Mouse (Mus musculus): ENCODE data around the gene 4930415O20Rik. TPM values are rescaled to one million over a fixed set of nuclear protein-coding genes. Genes with fewer than 3 reads are reported as not detected.
A peak's percentile ranks its signal among the peaks of the same experiment; 100 is the strongest.

The 4930415O20Rik gene
- polyA plus RNA-seq, 1 experiment from 2014 or later = not detected

DNA sequence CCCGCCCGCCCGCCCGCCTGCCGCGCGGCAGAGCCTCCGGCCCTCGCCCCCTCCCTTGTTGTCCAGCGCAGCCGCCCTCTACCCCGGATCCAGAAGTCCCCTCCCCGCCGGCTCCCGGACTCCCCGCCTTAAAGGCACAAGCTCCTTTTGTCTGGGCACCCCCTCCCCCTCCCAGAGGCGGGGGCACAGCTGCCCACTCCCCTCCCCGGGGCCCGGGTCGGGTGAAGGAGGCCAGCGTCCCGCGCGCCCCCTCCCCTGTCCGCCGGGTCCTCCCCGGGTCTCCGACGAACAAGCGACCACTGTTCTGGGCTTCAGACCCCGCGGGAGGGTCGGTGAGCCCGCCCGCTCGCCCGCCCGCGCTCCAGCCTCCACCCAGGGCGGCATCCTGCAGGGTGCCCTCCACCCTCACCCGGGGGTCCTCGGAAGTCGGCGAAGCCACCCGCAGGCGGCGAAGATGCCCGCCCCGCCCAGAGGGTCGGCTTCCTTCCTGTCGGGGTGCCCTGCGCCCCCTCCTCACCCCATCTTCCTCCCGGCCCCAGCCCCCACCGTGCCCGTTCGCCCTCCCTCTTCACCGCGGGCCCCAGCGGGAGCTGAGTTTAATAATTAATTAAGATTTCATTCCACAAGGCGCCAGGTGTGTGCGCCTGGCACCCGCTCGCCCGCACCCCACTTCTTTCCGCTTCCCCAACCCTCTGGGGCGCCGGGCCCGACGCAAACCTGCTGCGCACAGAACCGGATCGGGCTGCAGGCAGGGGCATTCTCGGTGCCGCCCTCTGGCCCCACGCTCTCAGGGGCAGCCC, 38.7 kb downstream of the 4930415O20Rik start, which contains the start of gene Adcy6:
Adcy6 (minus strand) TSS at position 746 of the 800 bp plus-strand sequence.
- peak within 1 kb of the TSS; percentile 90 for H3K9ac ChIP-seq
- 1% methylated on average over 64 of the region's 75 CpGs for WGBS
- H3K4me2 ChIP-seq = peak within 1 kb of the TSS; percentile 93
- peak within 1 kb of the TSS; percentile 98 for H3K27ac ChIP-seq
- H3K27me3 ChIP-seq = no peaks in the 10 kb centered on the region
- peak within 1 kb of the TSS; percentile 81 for H3K4me3 ChIP-seq (replicated peaks)
- H3K4me1 ChIP-seq = peaks cover 51% of the 10 kb centered on the region
- peaks cover 14% of the 10 kb centered on the region for H3K36me3 ChIP-seq
- no peaks in the 10 kb centered on the region for H3K9me3 ChIP-seq (replicated peaks)
- ATAC-seq (replicated peaks; ENCODE audit: low FRiP score) = peak; percentile 83

DNA sequence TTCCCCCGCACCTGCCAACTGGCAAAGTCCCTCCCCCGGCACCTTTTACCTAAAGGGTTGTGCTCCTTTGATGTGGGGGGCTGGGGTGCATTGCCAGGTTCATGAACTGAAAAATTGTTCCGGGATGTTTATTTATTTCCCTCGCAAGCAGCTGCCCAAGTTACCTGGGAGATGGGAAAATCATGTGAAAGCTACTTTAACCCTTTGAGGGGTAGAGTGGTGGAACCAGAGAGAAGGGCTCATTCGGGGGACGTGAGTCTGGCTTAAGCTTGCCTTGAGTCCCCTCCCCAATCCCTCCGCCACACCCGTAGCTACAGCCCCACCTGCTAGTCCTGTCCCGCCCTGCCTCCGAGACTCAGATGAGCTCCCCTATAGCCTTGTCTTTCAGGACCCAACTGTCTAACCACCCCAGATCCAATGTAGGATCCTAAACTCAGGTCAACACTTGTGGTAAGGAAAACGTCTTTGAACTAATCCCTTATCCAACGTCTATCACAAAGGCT, 39.4 kb downstream of the 4930415O20Rik start:
- WGBS = 4% methylated on average over 12 of the region's 12 CpGs
- ATAC-seq (replicated peaks; ENCODE audit: low FRiP score) = no peak

DNA sequence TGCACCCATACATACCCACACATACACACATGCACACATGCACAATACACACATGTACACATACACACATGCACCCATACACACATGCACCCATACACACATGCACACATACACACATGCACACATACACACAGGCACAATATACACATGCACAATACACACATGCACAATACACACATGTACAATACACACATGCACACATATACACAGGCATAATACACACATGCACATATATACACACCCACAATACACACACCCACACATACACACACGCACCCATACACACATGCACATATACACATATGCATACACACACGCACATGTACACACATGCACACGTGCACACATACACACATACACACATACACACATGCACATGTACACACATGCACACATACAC, 41.4 kb downstream of the 4930415O20Rik start:
- Histone ChIP-seq H3K27me3 (no peaks in the 10 kb centered on the region), H3K4me2 (no peak overlapping the region), H3K9me3 (replicated peaks) (no peaks in the 10 kb centered on the region), H3K9ac (no peak overlapping the region), H3K36me3 (no peaks in the 10 kb centered on the region), H3K4me3 (replicated peaks) (no peak overlapping the region), H3K4me1 (peaks cover 36% of the 10 kb centered on the region), H3K27ac (no peak overlapping the region)
- 96% methylated on average over 3 of the region's 3 CpGs for WGBS
- ATAC-seq (replicated peaks; ENCODE audit: low FRiP score) = no peak

More for the DNA sequence above, 39.4 kb downstream of the 4930415O20Rik start:
- H3K27ac ChIP-seq = peak overlapping the region; percentile 98
- H3K9me3 ChIP-seq (replicated peaks) = no peaks in the 10 kb centered on the region
- peak overlapping the region; percentile 93 for H3K4me2 ChIP-seq
- peaks cover 10% of the 10 kb centered on the region for H3K36me3 ChIP-seq
- H3K4me1 ChIP-seq = peaks cover 45% of the 10 kb centered on the region
- H3K9ac ChIP-seq = peak overlapping the region; percentile 90
- H3K27me3 ChIP-seq = no peaks in the 10 kb centered on the region
- H3K4me3 ChIP-seq (replicated peaks) = peak overlapping the region; percentile 81

DNA sequence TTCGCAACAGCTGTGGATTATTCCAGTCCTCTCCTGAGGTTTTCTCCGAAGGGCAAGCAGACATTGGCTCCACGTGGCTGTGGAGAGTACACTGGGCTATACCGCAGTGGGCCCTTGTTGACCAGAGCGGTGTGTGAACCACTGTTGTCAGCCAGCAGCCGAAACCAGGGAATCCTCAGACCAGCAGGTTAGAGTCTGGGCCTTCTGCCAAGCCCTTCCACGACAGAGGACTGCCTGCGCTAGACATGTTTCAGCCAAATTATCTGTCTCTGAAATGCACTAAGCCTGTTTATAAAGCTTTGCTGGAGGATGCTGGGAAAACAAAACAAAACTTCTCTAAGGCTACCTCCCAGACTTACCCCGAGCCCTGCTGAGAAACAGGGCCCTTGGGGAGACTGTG, 43.7 kb downstream of the 4930415O20Rik start:
- Histone ChIP-seq H3K36me3 (no peaks in the 10 kb centered on the region), H3K27ac (no peak overlapping the region), H3K4me3 (replicated peaks) (no peak overlapping the region), H3K4me2 (no peak overlapping the region), H3K27me3 (peaks cover 4% of the 10 kb centered on the region; the same call in 1 of the 2 replicates), H3K4me1 (peaks cover 24% of the 10 kb centered on the region), H3K9me3 (replicated peaks) (no peaks in the 10 kb centered on the region), H3K9ac (no peak overlapping the region)
- ATAC-seq (replicated peaks; ENCODE audit: low FRiP score) = no peak
- WGBS = 67% methylated on average over 9 of the region's 9 CpGs

DNA sequence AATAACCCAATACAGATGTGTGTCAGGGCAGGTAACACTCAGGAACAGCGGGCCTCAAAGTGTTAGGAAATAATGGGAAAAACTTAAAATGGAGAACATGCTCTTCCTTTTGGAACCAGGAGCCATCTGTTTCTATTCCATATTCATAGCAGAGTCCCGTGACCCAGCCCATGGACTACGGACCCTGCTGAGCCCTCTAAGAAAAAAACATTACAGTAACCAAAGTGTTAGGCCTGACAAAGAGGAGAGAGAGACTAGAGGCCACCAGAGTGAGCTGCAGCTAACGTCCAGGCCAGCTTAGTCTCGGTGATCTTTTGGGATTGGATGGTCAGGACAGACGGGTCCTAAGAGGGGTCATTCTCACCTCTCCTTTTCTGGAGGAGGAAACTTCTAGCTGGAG, 44.2 kb downstream of the 4930415O20Rik start:
- no peak for ATAC-seq (replicated peaks; ENCODE audit: low FRiP score)
- Histone ChIP-seq H3K4me2 (no peak overlapping the region), H3K9ac (no peak overlapping the region), H3K4me3 (replicated peaks) (no peak overlapping the region), H3K36me3 (no peaks in the 10 kb centered on the region), H3K27me3 (peaks cover 4% of the 10 kb centered on the region; the same call in 1 of the 2 replicates), H3K4me1 (peaks cover 22% of the 10 kb centered on the region), H3K9me3 (replicated peaks) (no peaks in the 10 kb centered on the region), H3K27ac (no peak overlapping the region)
- 55% methylated on average over 6 of the region's 6 CpGs for WGBS

DNA sequence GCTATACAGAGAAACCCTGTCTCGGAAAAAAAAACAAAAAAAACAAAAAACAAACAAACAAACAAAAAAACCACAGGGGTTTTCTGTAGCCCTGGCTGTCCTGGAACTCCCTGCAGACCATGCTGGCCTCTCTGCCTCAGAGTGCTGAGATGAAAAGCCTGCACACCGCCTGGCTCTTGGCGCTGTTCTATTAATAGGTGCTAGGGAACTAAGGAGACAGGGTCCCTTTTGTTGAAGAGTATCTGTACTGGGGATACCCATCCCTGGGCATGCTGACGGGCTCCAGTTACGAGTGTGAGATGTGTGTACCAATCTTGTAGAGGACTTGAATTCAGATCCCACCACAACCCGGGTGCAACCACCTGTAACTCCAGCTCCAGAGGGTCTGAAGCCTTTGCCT, 44.9 kb downstream of the 4930415O20Rik start:
- no peaks in the 10 kb centered on the region for H3K36me3 ChIP-seq
- no peak for ATAC-seq (replicated peaks; ENCODE audit: low FRiP score)
- WGBS = 76% methylated on average over 6 of the region's 6 CpGs
- peaks cover 4% of the 10 kb centered on the region; the same call in 1 of the 2 replicates for H3K27me3 ChIP-seq
- no peak overlapping the region for H3K4me2 ChIP-seq
- H3K9ac ChIP-seq = no peak overlapping the region
- no peak overlapping the region for H3K4me3 ChIP-seq (replicated peaks)
- H3K27ac ChIP-seq = no peak overlapping the region
- peaks cover 14% of the 10 kb centered on the region for H3K4me1 ChIP-seq
- H3K9me3 ChIP-seq (replicated peaks) = no peaks in the 10 kb centered on the region

DNA sequence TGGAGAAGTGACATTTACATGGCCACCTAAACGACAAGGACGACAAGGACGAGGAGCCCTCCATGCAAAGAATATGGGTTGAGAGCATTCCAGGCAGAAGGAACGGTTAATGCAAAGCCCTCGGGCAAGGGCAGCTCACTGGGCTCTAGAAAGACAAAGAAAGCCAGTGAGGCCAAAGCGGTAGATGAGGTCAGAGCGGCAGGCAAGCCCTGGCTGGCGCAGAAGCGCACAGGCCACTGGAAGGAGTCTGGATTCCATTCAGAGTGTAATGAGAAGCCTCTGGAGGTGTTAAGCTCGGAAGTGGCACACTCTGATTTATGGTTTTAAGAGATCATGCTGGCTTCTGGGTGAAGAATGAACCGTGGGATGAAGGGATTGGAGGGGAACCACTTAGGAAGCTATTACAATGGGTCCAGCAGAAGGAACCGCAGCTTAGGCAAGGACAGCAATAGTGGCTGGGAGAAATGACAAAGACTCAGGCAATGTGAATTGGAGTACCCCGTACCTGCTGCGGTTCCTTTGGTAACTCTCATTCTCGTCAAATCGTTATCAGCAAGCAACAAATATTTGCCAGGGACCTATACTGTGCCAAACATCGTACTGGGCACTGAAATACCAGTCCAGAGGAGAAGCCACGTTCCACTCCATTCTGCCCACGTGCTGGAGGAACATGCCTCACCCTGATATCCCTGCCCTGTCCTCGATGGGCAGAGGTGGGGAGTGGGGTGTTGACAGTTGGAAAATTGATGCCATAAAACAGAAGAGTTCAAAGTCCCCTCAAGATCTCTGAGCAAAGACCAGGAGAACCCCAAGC, 45.8 kb downstream of the 4930415O20Rik start:
- no peaks in the 10 kb centered on the region for H3K36me3 ChIP-seq
- peak; percentile 27; the same call in 1 of the 2 replicates for ATAC-seq (replicated peaks; ENCODE audit: low FRiP score)
- 35% methylated on average over 20 of the region's 20 CpGs for WGBS
- H3K27me3 ChIP-seq = peaks cover 4% of the 10 kb centered on the region; the same call in 1 of the 2 replicates
- no peak overlapping the region; the same call in 1 of the 2 replicates for H3K4me3 ChIP-seq (replicated peaks)
- 0 out of 2 replicates have a peak overlapping the region, but pooled peaks have one; percentile 12 for H3K9ac ChIP-seq
- no peak overlapping the region for H3K27ac ChIP-seq
- H3K4me2 ChIP-seq = peak overlapping the region; percentile 45
- peaks cover 12% of the 10 kb centered on the region for H3K4me1 ChIP-seq
- no peaks in the 10 kb centered on the region for H3K9me3 ChIP-seq (replicated peaks)

DNA sequence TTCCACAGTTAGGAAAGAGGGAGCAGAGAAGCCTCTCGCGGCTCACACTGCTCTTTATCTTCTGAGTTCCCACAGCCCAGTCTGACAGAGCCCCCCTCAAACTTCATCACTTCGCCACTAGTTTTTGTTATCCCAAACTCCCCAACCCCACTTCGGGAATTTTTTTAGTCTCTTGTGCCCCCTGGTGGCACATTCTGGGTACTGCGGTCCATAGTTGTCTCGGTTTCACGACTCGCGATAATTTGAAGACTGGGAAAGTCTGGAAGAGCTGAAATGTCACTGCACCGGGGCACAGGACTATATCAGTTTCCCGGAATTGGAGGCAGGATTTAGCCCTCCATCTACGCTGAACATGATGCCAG, 46.4 kb downstream of the 4930415O20Rik start:
- H3K4me2 ChIP-seq = peak overlapping the region; percentile 45
- H3K36me3 ChIP-seq = no peaks in the 10 kb centered on the region
- no peaks in the 10 kb centered on the region for H3K9me3 ChIP-seq (replicated peaks)
- no peak overlapping the region; the same call in 1 of the 2 replicates for H3K4me3 ChIP-seq (replicated peaks)
- H3K9ac ChIP-seq = 0 out of 2 replicates have a peak overlapping the region, but pooled peaks have one; percentile 12
- WGBS = 1% methylated on average over 12 of the region's 12 CpGs
- ATAC-seq (replicated peaks; ENCODE audit: low FRiP score) = peak; percentile 52; the same call in 1 of the 2 replicates
- H3K4me1 ChIP-seq = peaks cover 14% of the 10 kb centered on the region
- peaks cover 6% of the 10 kb centered on the region; the same call in 1 of the 2 replicates for H3K27me3 ChIP-seq
- no peak overlapping the region for H3K27ac ChIP-seq

DNA sequence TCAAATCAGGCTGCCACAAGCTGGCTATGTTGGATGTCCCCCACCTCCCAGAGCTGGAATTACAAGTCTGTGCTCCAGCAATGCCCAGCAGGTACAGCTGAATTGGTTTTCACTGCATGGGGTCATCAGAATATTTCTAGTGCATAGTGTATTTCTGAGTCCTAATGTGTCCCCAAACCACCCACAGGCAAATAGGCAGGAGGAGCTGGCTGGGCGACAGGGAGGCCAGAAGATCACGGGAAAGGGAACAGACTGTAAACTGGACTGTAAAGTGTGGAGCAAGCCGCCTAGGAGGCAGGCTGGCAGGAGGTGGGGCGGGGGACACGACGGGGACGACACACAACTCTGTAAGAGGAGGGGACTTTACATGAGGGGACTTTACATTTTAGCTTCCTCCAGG, 51.4 kb downstream of the 4930415O20Rik start:
- Histone ChIP-seq H3K27me3 (peaks cover 8% of the 10 kb centered on the region; the same call in 1 of the 2 replicates), H3K4me1 (peaks cover 27% of the 10 kb centered on the region), H3K27ac (no peak overlapping the region), H3K9me3 (replicated peaks) (no peaks in the 10 kb centered on the region), H3K4me2 (no peak overlapping the region), H3K36me3 (no peaks in the 10 kb centered on the region), H3K4me3 (replicated peaks) (no peak overlapping the region), H3K9ac (no peak overlapping the region)
- 7% methylated on average over 7 of the region's 7 CpGs for WGBS
- ATAC-seq (replicated peaks; ENCODE audit: low FRiP score) = no peak

DNA sequence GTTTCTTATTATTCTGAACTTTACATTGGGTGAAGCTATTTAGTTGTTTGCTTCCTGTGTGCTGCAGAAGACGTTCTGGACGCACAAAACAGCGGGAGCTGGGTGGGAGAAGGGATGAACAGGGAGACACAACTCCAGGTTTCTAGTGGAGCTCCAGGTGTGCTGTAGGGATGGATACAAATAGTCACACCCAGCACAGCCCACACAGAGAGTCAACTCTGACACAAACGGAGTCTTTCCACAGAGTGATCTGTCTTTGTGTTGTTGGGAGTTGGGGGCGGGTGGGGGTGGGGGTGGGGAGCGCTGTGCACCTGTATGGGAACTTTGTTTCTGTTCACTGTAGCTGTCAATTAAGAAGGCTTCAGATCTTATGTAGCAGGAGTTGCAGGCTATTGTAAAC, 51.9 kb downstream of the 4930415O20Rik start:
- H3K9ac ChIP-seq = no peak overlapping the region
- no peaks in the 10 kb centered on the region for H3K9me3 ChIP-seq (replicated peaks)
- peaks cover 8% of the 10 kb centered on the region; the same call in 1 of the 2 replicates for H3K27me3 ChIP-seq
- H3K4me2 ChIP-seq = no peak overlapping the region
- 32% methylated on average over 6 of the region's 6 CpGs for WGBS
- ATAC-seq (replicated peaks; ENCODE audit: low FRiP score) = no peak
- H3K4me3 ChIP-seq (replicated peaks) = no peak overlapping the region
- H3K36me3 ChIP-seq = no peaks in the 10 kb centered on the region
- H3K27ac ChIP-seq = no peak overlapping the region
- peaks cover 24% of the 10 kb centered on the region for H3K4me1 ChIP-seq

DNA sequence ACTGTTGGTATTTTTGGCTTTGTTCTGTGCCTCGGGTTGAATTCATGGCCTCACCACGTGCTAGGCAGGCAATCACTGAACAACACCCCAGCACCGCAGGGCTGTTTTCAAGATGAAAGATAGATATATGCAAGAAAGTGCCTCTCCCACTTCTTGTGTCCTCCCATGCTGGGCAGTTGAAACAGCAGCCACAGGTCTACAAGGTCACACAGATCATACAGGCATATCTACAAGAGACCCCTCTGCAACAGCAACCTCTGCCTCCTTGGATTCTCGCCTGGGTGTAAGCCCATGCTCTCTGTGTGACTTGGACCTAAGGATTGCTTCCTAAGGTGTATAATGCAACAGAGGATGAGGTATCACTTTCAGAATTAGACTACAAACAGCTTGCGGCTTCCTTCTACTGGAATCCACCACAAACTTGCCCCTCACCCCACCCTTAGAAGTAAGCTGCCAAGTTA, 52.6 kb downstream of the 4930415O20Rik start:
- peaks cover 9% of the 10 kb centered on the region; the same call in 1 of the 2 replicates for H3K27me3 ChIP-seq
- no peak overlapping the region for H3K27ac ChIP-seq
- H3K36me3 ChIP-seq = no peaks in the 10 kb centered on the region
- H3K4me2 ChIP-seq = no peak overlapping the region
- H3K4me3 ChIP-seq (replicated peaks) = no peak overlapping the region
- H3K9me3 ChIP-seq (replicated peaks) = no peaks in the 10 kb centered on the region
- no peak for ATAC-seq (replicated peaks; ENCODE audit: low FRiP score)
- H3K4me1 ChIP-seq = peaks cover 30% of the 10 kb centered on the region
- H3K9ac ChIP-seq = no peak overlapping the region
- 49% methylated on average over 5 of the region's 5 CpGs for WGBS
